Mouse (Mus musculus) left cerebral cortex, postnatal 10 days (tissue): ENCODE results near the gene St6galnac6. TPM values are rescaled to one million over a fixed set of nuclear protein-coding genes. Genes with fewer than 3 reads are reported as not detected.

Experiments used
- DNase-seq, 2 experiments: peaks; one replicate each; pipeline ENCODE4 v3.0.0; 2021 to 2022; ENCODE audit warnings: low spot score in 2 of 2, mixed read lengths in 1 of 2; ENCODE audit errors: extremely low spot score in 1 of 2
- intact Hi-C: fragments of 180-260 bp; cut with DNase I; formaldehyde crosslinking; loops from one replicate; pipeline ENCODE4 v1.15.1; 2025
- total RNA-seq, 2 experiments: library from RNA; stranded (reverse); gene quantifications; 2 replicates each; pipeline ENCODE4 v1.2.3; 2021

St6galnac6 gene
- total RNA-seq, 2 experiments from 2014 or later: 122 to 127 TPM

DNA sequence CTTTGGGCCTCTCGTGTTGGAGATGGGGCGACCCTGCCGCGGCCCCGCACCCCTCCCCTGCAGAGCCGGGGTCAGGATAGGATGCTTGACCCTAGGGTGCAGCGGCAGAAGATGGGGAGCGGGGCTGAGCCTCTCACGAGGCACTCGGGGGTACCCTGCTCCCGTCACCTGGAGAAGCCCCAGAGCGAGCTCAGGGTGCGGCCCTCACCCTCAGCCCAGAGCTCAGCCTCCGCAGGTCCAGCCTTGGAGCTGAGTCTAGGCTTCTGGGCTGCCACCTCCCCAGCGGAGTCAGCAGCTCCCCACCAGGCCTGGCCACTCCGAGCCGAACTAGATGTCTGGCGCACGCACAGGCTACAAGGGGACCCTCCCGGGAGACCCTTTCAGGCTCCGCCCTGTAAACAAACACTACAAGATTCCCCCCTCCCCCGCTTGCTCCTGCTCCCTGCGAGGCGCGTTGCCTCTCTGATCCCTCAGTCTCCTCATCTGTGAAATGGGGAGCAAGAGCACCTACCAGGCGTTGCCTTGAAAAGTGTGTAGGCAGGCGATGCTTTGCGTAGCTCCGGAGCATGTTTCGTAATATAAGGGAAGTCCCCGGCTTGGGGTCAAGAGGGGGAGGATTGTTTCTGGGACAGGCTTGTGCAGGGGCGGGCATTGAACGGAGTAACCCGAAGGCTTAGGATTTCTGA lies 7.9 kb downstream of the St6galnac6 start:
- no peak for DNase-seq
- intact Hi-C loops: no loop called here

DNA sequence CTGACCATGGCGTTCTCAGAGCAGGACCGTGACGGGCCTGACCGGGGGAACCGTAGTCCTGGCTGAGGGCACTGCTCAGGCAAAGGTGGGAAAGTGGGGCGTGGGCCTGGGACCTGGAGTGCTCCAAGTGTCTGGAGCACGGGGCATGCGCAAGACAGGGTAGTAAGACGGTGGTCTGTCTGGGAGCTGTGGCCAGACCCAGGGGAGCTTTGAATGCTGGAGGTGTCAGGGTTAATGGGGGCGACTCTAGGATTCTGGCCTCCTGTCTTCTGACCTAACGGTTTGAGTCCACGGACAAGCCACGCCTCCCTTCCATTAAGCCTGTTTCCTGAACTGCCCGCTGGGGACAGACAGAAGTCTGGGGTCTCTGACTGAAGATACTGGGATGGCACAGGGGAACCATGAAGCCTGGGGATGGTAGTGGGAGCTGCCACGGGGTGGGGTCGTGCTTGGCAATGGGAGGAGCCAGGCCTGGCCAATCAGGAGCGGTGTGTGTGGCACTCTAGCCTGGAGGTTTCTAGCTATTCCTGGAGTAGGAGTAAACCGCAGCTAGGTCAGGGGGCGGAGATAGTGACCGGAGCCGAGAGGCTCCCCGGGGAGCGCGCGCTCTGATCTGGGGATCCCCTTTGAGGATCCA lies 8.8 kb downstream of the St6galnac6 start:
- intact Hi-C loops: no loop called here
- peak in 1 of 2 experiments; percentile 82 for DNase-seq

DNA sequence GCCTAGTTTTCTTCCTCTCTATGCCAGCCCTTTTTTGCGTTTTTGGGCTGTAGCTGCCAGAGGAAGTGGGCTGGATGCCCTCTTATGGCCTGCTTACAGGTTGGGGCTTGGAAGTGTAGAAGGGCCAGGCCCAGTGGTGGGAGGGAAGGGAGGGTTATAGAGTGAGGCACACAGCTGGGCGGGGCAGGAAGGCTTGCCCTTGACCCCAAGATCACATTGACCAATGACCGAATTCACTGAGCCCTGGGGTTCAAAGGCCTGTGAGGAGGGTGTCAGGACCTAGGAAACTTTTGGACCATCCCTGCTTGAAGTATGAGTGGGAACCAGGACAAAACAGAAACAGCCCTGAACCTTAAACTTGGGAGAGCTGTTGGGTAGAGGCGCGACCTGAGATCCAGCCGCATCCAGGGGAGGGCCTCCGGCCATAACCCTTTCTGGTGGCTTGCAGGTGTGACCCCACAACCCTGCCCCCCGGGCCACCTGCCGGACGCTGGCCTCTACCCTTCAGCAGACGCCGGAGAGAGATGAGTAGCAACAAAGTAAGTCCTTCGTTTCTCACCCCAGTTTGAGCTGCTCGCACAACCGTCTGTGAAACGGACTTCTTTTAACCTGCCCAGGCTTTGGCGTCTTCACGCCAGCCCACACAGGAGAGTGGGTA lies 9.4 kb downstream of the St6galnac6 start:
- intact Hi-C loops: no loop called here
- DNase-seq: no peak

DNA sequence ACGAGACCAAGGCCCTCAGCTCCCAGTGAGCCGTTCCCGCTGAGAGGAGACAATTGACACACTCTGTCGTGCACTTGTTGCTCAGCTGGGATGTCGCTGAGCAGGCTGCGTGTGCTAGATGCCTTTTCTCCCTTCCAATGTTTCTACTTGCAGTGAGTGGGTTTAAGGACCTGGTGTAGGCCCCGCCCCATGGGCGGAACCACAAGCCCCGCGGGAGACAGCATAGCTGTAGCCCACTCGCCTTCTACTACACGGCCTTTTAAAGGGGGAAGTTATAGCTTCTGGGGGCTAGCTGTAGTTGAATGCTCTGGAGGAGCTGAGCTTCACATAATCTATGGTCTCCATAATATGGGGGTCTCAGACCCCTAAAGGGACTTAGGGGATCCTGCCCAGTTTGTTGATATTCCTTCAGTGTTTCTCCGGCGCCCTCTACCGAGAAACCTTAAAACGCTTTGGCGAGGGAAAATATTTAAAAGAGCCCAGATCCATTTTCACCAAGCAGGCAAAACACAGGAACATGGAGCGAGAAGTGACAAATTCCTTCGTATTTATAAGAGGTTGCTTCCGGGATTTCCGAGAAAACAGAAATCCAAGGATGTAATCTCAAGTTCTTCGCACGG lies 11.2 kb downstream of the St6galnac6 start:
- peak in 1 of 2 experiments; percentile 76 for DNase-seq
- intact Hi-C loops: no loop called here

DNA sequence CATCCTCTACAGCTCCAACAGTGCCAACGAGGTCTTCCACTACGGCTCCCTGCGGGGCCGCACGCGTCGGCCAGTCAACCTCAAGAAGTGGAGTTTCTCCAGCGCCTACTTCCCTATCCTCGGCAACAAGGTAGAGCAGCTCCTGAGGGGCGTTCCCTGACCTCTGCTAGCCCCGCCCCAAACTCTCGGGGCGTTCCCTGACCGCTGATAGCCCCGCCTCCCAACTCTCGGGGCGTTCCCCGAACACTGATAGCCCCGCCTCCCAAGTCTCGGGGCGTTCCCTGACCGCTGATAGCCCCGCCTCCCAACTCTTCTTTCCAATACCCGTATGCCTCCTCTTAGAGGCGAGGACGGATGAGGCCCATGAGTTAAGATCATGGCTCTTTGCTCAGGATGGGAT lies 12.8 kb downstream of the St6galnac6 start:
- intact Hi-C loops: no loop called here
- DNase-seq: no peak

DNA sequence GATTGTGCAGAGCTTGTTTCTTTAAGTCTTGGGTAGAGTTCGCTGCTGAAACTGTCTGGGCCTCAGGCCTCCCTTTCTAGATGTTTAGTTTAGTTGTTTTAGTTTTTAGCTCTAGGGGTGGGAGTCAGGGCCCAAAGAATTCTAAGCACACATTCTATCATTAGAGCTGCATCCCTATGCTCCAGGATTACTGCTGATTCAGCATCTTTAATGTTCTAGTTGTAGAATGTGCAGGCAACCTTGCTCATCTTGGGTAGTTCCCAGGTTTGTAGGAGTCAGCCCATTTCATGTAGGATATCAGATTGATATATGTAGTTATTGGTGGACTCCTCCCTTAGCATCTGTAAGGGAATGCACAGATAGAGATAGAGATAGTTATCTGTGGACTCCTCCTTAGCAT lies 17.6 kb downstream of the St6galnac6 start:
- intact Hi-C loops: loop anchor here (5.0 kb wide), 1 partner anchor 35 kb away; no protein-coding TSS in a partner anchor
- DNase-seq: no peak

DNA sequence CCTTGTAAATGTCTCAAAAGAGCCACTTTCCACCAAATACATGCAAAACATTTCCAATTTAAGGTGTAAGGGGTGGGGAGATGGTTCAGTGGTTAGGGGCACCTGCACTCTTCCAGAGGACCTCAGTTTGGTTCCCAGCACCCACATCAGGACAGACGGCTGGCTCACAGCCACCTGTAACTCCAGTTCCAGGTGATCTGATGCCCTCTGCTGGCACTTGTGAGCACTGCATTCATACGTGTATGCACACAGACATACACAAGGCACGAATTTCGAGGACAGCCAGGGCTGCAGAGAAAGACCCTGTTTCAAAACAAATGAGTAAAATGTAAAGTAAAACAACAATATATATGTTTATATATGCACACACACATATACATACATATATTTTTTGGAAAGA lies 18.1 kb downstream of the St6galnac6 start:
- peak in 1 of 2 experiments; percentile 52 for DNase-seq
- intact Hi-C loops: loop anchor here (5.0 kb wide), 1 partner anchor 35 kb away; no protein-coding TSS in a partner anchor

DNA sequence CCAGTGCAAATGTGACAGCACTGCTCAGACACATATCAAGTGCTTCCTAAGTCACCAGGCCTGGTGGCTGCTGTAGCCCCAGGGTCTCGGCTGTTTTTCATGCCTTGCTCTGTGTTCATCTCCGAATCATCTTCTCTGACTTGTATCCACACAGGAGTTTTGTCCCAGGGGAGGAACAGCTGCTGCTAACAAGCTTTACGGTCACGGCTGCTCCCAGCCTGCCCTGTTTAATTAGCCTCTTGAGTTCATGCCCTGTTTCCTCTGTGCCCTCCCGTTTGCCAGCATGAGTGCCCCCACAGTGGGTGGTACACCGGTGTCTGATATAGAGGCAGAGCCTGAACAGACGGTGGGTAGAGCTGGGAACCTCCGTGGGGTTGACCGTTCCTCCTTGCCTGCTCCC lies 18.5 kb downstream of the St6galnac6 start:
- no peak for DNase-seq
- intact Hi-C loops: loop anchor here (5.0 kb wide), 1 partner anchor 36 kb away; no protein-coding TSS in a partner anchor

DNA sequence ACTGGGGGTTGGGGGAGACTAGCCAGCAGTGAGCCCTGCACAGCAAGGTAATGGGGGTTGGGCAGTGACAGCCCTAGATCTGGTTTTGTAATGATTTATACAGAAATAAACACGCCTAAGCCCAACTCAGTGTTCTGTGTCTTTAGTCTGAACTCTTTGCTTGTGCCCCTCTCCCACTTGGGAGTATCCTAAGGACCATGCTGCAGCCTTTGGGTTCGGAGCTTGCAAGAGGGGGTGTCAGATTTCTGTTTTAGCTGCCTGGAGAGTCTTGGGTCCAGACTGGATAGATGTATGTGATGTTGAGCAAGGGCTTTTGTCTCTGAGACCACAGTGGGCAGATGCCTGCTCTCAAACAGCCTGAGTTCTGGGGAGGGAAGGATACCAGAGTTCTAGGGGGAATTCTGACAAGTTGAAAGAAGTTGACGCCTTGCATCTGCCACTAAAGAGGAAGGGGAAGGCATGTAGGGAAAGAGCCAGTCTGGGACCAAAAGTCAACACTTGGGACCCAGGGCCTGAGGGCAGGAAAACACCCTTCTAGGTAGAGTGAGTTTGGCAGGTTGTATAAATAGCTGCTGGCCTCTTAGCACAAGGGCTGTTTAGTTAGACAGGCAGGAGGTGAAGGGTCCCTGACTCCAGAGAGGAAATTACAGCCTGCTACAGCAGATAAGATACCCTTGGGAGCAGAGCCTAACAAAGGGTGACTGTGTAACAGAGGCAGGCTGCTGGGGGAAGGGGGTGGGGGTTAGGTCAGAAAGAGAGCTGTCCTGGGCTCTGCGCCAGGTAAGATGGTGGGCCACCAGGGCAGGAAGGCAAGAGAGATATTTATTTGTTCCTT lies 21.4 kb downstream of the St6galnac6 start:
- intact Hi-C loops: no loop called here
- DNase-seq: peak in 1 of 2 experiments; percentile 84

DNA sequence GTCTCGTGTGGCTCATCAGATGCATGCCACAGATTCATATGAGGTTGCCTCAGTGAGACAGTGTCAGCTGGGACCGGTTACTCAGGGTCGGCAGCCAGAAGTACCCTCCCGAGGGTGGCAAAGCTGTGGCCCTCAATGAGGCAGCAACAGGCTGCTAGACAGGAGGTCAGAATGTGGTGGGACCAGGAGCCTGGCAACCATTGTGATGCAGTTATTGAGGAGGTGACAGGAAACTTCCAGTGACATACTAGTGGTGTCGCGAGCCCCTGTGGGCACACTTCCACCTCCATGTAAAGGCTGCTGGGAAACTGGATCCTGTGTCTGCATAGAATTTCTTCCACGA lies 22.0 kb downstream of the St6galnac6 start, which contains the start of gene Ak1:
Gene Ak1, plus strand, starts transcription at position 242 of the 343 bp plus-strand sequence.
- DNase-seq: no peak

DNA sequence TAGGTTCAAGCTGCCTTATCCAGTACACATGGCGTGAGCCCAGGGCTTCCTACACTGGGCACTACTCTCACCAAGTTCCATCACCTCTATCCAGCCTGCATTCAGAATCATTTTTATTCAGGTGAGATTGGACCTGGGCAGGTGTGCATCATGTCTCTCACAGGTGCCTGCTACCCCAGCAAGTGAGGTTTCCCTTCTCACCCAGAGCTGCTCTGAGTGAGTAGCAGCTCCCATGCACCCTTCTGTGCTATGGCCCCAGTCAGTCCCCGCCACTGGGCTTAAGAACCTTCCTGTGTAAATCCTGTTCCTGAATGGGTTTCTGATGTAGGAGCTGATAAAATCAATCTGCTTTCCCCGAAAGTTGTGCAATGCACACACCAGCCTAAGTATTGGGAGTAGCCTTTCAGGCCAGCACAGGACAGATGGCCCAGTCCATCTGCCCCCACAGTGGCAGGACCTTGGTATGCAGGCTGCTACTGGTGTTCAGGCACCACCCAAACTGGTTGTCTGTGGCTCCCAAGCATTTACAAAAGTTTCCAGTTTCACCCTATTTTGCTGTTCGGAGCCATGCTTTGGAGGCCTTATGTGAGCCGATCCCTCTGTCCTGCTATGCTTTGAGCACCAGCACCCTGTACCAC lies 24.7 kb downstream of the St6galnac6 start:
- intact Hi-C loops: no loop called here
- DNase-seq: no peak

More for the DNA sequence above, 22.0 kb downstream of the St6galnac6 start, which contains the start of gene Ak1:
- intact Hi-C loops: no loop called here

DNA sequence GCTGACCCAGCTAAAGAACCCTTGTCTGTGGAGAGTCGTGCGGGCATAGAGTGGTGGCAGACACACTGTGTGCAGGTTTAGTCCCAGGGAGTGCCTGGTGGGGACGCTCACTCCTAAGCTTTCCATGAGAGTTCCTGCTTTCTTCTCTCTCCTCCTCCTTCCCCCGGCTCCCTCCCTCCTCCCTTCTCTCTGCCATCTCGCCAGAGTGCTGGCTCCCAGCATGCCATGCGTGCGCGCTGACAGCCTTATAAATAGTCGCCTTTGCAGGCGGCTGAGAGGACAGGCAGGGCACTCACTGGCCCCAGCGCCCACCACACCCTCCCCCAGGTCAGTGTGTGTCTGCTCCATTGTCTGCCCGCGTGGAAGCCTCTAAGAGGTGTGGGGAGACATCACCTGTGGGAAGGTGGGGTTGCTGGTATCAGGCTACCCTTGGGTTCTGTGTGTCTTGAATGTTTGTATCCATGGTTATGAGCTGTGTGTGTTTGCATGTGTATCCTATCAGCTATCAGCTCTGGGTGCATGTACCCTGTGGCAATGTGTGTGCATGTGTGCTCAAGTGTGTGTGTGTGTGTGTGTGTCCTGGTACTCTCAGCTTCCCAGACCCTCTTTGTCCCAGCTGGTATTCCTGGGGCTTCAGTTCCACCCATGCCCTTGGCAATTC lies 25.8 kb downstream of the St6galnac6 start:
- peak; percentile 82 to 89 for DNase-seq
- intact Hi-C loops: no loop called here

DNA sequence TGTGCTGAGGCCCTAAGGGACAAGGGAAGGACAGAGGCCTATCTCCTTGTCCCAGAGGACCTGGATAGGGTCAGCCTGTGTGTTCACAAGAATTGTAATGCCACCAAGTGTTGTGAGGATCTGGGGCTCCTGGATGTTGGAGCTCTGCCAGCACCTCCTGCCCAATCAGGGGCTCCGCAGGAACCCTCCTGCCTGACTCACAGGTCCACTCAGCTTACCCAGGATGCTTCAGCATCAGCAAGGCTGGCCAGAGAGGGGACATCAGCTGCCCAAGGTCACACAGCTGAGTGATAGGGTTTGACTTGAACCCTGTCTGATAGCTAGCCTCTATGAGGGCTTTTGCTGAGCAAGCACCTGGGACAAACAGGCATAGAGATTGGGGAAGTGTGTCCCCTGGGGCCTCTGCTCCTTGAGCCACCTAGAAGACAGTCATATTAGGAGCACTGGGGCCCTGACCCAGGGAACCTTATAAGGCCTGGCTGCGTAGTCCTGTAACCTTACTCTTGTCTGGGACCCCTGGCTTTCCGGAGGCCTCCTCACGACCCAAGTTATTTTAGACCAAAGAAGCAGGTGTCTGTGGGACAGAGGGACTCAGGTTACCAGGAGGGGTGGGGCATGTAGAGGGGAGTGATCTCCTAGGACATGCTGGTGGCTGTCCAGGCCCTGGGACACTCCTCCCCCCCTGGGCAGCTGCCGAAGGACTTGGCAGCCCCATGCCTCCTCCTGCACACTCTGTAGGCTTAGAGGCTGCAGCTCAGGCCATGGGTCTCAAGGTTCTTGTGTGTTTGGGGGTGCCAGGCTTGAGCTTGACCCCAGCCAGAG lies 26.6 kb downstream of the St6galnac6 start:
- intact Hi-C loops: no loop called here
- peak in 1 of 2 experiments; percentile 75 for DNase-seq

DNA sequence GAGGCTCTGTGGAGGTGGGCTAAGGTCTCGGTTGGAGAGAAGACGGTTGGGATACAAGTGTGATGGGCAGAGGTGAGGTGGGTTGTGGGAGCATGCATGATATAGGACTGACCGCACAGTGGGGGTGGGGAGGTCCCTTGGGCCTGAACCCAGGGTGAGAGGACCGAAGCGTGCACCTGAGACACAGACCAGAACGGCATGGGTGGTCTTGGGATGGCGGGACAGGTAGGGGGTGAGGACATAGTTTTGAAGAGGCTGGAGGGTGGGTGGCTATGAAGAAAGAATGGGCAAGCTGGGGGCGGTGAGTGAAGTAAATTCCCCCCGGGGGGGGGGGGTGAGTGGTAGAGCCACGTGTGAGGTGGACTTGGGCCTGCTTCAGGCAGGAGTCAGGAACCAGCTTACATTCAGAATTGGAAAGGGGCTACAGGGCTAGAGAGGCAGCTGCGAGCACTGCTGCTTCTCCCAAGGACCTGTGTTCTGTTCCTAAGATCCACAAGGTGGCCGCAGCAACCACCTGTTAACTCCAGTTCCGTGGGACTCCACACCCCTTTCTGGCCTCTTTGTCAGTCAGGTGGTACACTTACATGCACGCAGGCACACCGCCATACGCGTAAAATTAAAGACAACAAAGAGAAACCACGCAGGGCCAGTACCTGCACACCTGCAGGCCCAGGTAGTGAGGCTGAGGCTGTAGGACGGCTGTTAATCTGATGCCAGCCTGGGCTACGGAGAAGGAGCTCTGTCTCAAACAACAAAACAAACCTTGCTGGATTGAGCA lies 27.9 kb downstream of the St6galnac6 start:
- intact Hi-C loops: no loop called here
- peak in 1 of 2 experiments; percentile 47 for DNase-seq

DNA sequence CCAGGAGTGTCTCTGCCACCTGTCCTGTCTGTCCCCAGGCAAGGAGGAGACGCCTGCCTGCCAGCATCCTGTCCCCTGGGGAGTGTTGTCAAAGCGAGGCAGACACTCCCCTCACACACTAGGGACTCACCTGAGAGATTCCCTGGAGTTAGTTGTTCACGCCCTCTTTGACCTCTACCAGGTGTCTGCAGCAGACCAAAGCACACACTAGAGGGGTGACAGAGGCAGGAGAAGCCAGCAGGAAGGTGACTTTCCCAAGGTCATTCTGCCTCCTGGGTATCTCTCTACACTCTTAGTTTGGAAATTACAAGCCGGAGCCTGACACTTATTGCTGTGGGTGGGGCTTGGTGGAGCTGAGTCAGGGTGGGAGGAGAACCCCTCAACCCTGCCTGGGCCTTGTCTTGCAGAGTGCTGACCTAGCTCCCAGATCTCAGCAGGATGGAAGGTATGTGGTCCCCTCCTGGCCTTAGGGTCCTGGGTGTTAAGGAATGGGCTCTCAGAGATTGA lies 28.6 kb downstream of the St6galnac6 start:
- no peak for DNase-seq
- intact Hi-C loops: no loop called here

DNA sequence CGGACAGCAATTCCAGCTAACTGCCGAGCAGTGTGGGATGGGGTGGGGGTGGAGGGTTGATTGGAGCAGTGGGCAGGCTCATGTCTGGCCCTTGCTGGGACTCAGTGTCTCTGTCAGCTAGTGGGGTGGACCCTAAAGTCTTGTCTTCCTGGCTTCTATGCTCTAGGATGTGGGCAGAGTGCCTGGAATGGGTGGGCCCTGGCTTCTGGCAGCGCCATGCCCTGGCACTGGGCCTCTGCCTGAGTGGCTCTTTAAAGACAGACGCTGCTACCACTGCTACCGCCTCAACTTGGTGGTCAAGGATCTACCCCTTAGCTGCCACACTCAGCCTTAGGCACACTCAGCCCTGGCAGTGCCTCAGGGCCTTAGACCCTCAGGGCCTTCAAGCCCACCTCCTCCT lies 29.2 kb downstream of the St6galnac6 start:
- intact Hi-C loops: no loop called here
- DNase-seq: peak; percentile 71 to 78
